Mouse (Mus musculus) urinary bladder, postnatal 10 days (tissue): Measurements from ENCODE around the gene Slc6a5.

Experiments
- DNase-seq: peaks from one replicate; pipeline ENCODE4 v3.0.0; 2022; ENCODE audit warnings: low spot score

Gene Slc6a5

DNA sequence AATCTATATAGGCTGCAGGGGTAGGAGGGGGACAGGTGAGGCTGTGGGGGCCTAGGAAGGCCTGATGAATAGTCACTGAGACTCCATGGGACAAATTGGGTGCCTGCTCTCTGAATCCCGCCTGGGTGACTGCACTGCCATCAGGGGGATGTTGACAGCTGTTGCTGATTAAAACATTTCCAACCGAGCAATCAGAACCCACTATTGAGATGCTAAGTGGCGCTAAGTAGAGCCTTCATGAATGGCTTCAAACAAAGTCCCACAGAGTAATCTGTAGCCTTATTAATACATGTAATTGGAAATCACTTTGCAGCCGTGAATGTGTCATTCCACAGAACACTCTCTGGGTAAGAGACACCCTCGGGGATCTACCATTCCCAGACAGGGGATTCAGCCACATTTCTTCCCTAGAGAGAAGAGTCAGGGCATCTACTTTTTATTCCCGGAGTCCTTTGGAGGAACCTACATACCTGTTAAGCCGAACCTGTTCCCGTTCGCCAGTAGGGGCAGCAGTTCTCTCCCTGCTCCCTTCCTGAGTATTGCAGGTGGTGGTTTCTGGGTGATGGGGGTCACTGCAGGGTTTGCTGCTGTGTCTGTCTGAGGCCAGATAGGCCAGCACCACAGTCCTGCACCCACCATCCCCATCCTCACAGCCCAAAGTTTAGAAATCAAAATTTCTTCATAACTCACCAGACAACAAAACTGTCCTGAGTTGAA is 71.7 kb downstream of the Slc6a5 start:
- DNase-seq = no peak

DNA sequence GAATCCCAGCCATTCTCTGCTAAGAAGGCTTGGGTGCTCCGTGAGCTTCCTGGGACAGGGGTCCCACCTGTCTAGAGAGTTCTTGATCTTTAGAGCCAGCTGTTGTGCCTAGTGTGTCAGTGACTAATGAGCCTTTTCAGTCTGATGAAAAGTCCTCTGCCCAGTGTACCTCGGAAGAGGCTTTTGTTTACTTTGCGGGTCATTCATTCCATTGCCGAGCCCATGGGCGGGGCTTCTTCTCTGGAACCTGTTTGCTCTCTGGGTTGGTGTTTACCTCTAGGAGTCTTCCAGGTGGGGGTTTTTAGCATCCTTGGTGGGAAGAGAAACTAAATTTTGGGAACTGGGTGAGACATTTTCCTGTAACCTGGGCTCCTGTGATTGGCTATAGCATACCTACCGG is 74.8 kb downstream of the Slc6a5 start:
- DNase-seq = no peak

DNA sequence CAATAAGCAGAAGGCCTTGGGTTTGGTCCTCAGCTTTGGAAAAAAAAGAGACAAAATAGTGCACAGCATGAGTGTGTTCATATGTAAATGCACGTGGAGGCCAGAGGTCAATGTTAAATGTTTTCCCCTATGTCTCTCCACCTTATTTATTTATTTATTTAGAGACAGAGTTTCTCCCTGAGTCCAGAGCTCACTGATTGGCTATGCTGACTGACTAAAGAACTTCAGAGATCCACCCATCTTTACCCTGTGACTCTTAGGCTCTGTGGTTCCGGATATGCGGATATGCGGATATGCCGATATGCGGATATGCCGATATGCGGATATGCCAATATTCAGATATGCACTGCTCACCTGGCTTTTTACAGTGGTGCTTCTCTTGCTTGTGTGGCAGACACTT is 76.0 kb downstream of the Slc6a5 start:
- no peak for DNase-seq

DNA sequence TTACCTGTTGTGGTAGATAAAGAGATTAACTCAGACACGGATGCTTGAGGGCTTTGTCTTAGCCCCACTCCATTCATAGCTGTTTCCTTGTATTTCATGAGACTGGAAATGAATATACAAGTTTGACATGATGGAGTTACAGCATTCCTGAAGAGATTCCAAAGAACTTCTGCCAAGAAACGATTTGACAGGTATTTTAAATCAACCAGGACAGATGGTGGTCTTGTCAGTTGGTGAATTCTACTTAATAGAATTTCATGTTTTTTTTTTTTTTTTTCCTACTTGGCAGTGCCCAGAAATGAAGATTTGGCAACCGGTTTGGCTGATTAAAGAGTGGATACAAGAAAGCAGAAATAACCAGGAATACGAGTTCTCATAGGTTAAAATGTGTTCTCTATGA is 89.4 kb downstream of the Slc6a5 start:
- DNase-seq = no peak

DNA sequence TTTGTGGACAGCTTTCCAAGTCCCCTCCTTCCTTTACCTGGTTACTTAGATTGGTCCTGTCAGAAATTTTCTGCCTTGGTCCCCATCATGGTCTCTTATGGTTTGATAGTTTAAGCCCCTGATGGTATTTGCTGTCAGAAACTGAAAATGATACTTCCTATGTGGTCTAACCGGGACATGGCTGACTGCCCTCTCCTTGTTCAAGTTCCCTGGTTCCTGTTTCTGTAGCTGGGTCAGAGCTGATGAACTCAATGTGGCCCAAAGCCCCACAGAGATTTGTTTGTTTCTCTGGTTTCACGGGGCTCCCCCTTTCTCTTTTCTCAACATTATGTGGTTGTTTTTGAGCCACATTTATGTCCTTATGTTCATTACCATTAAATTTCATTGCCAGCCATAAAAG is 95.3 kb downstream of the Slc6a5 start:
- DNase-seq = no peak
